22 mouse cellular contexts compared by ENCODE assay signal in genomic region chr16:64058712-64059111, GRCm38 (mm10).
"Had no signal": no experiment of that assay in that cellular context is flagged by ENCODE, and none has a peak within 500 bp of the region (broad histone marks: within the 10 kb centered on the region; RNA-seq: fewer than 3 reads in every experiment).

No protein-coding gene starts in this region.

- H3K4me1 ChIP-seq: intestine, embryonic 15.5 days; kidney, embryonic 15.5 days; limb, embryonic 10.5 days; limb, embryonic 13.5 days; liver, embryonic 13.5 days had no signal

- DNase-seq: kidney, adult 11 months; kidney, adult 8-10 months; kidney, postnatal 10 days; kidney, postnatal 36 days; liver; liver, embryonic 13.5 days; lung, adult 2 months; lung, postnatal 14 days; lung, postnatal 4 days; right cerebral cortex, adult 18-20 months; right cerebral cortex, postnatal 14 days; right cerebral cortex, postnatal 4 days; thymus, adult 2 months; thymus, postnatal 14 days; thymus, postnatal 4 days had no signal

- H3K27me3 ChIP-seq: intestine, embryonic 15.5 days; kidney, embryonic 15.5 days; limb, embryonic 13.5 days; liver, embryonic 13.5 days; neural tube, embryonic 13.5 days had no signal

- H3K27ac ChIP-seq: intestine, embryonic 15.5 days; kidney, embryonic 15.5 days; limb, embryonic 10.5 days; limb, embryonic 13.5 days; liver, embryonic 13.5 days; neural tube, embryonic 13.5 days; stomach, postnatal 0 days had no signal

- ATAC-seq: intestine, embryonic 15.5 days had no signal

- H3K9me3 ChIP-seq: intestine, embryonic 15.5 days; kidney, embryonic 15.5 days; limb, embryonic 10.5 days; limb, embryonic 13.5 days; liver, embryonic 13.5 days; neural tube, embryonic 13.5 days had no signal

- H3K4me2 ChIP-seq: intestine, embryonic 15.5 days; kidney, embryonic 15.5 days; limb, embryonic 13.5 days; liver, embryonic 13.5 days; neural tube, embryonic 13.5 days had no signal

- H3K4me3 ChIP-seq: intestine, embryonic 15.5 days; kidney, embryonic 15.5 days; limb, embryonic 10.5 days; limb, embryonic 13.5 days; liver, embryonic 13.5 days; myocyte; neural tube, embryonic 13.5 days had no signal

- H3K9ac ChIP-seq: intestine, embryonic 15.5 days; kidney, embryonic 15.5 days; limb, embryonic 13.5 days; liver, embryonic 13.5 days; neural tube, embryonic 13.5 days had no signal

- H3K36me3 ChIP-seq: intestine, embryonic 15.5 days; kidney, embryonic 15.5 days; limb, embryonic 10.5 days; limb, embryonic 13.5 days; liver, embryonic 13.5 days; neural tube, embryonic 13.5 days had no signal
